Mouse (Mus musculus): ENCODE measurements around the gene Gtpbp3.

- TF ChIP-seq CTCF (IDR thresholded peaks at IDR 0.05; ENCODE audit: borderline replicate concordance, control insufficient read depth, extremely low read depth, insufficient read depth, low read length, poor library complexity) = no peak
- TF ChIP-seq POLR2A (IDR thresholded peaks at IDR 0.05; ENCODE audit: control insufficient read depth, extremely low read depth, insufficient read depth, low read length, poor library complexity) = no peak
Measured at GRCm38 (mm10) chr8:71505979-71506378, 18.1 kb downstream of the Gtpbp3 start.
